Mouse (Mus musculus) adrenal gland, postnatal 36 days (tissue): ENCODE results near the gene Eps15. TPM values are rescaled to one million over a fixed set of nuclear protein-coding genes. Genes with fewer than 3 reads are reported as not detected.

Experiments
- DNase-seq, 2 experiments: peaks; one replicate each; pipeline ENCODE4 v3.0.0; 2021; ENCODE audit warnings: mixed read lengths in 1 of 2
- total RNA-seq, 2 experiments: library from RNA; stranded (reverse); gene quantifications; 2 replicates each; pipeline ENCODE4 v1.2.3; 2021

Eps15 gene
- total RNA-seq, 2 experiments from 2014 or later: 75.6 to 91.0 TPM

GRCm38 (mm10) chr4:109268903-109269302, 11.2 kb upstream of the Eps15 start:
- no peak for DNase-seq

- DNase-seq: no peak
Measured at GRCm38 (mm10) chr4:109271803-109272202, 8.3 kb upstream of the Eps15 start.

- DNase-seq: no peak
Measured at GRCm38 (mm10) chr4:109273586-109274240, 6.4 kb upstream of the Eps15 start.

GRCm38 (mm10) chr4:109280459-109281160, 542 bp downstream of the Eps15 start:
- DNase-seq: peak; percentile 42 to 48

- no peak for DNase-seq
Measured at GRCm38 (mm10) chr4:109281161-109281560, 1.1 kb downstream of the Eps15 start.

GRCm38 (mm10) chr4:109281946-109282345, 1.9 kb downstream of the Eps15 start:
- DNase-seq: no peak

GRCm38 (mm10) chr4:109294629-109295028, 14.6 kb downstream of the Eps15 start:
- DNase-seq: no peak

GRCm38 (mm10) chr4:109296510-109296909, 16.4 kb downstream of the Eps15 start:
- no peak for DNase-seq

- peak in 1 of 2 experiments; percentile 10 for DNase-seq
Measured at GRCm38 (mm10) chr4:109299136-109299535, 19.1 kb downstream of the Eps15 start.

GRCm38 (mm10) chr4:109316941-109317894, 37.1 kb downstream of the Eps15 start:
- peak; percentile 6 to 19 for DNase-seq

- DNase-seq: no peak
Measured at GRCm38 (mm10) chr4:109336796-109337195, 56.7 kb downstream of the Eps15 start.

GRCm38 (mm10) chr4:109341222-109341621, 61.2 kb downstream of the Eps15 start:
- DNase-seq: no peak

- DNase-seq: no peak
Measured at GRCm38 (mm10) chr4:109342783-109343485, 62.9 kb downstream of the Eps15 start.

GRCm38 (mm10) chr4:109343909-109344308, 63.8 kb downstream of the Eps15 start:
- no peak for DNase-seq

GRCm38 (mm10) chr4:109378107-109378506, 98.0 kb downstream of the Eps15 start:
- no peak for DNase-seq

GRCm38 (mm10) chr4:109382457-109382856, 102.4 kb downstream of the Eps15 start:
- DNase-seq: no peak

- DNase-seq: no peak
Measured at GRCm38 (mm10) chr4:109385599-109385998, 105.5 kb downstream of the Eps15 start.

GRCm38 (mm10) chr4:109393229-109393779, 113.2 kb downstream of the Eps15 start:
- DNase-seq: no peak

GRCm38 (mm10) chr4:109393902-109394301, 113.8 kb downstream of the Eps15 start:
- DNase-seq: no peak

- no peak for DNase-seq
Measured at GRCm38 (mm10) chr4:109394314-109395074, 114.4 kb downstream of the Eps15 start.
